Mouse (Mus musculus) myocyte (in vitro differentiated cells): ENCODE results near the gene Vps13d.

Experiments used
- E2F4 ChIP-seq: IDR thresholded peaks from one replicate; pipeline ENCODE4 v1.6.1; 2011; ENCODE audit warnings: mild to moderate bottlenecking, control low read depth, moderate library complexity; ENCODE audit not compliant: insufficient read depth
- REST ChIP-seq: IDR thresholded peaks from one replicate; pipeline ENCODE4 v1.6.1; 2011; ENCODE audit warnings: mild to moderate bottlenecking, control low read depth, moderate library complexity; ENCODE audit not compliant: insufficient read depth, insufficient read length
- TCF3 ChIP-seq: IDR thresholded peaks from one replicate; pipeline ENCODE4 v1.6.1; 2011; ENCODE audit warnings: low read depth, control low read depth; ENCODE audit not compliant: insufficient read length
- USF1 ChIP-seq: IDR thresholded peaks from one replicate; pipeline ENCODE4 v1.6.1; 2011; ENCODE audit warnings: low read depth, mild to moderate bottlenecking, control low read depth, moderate library complexity

DNA sequence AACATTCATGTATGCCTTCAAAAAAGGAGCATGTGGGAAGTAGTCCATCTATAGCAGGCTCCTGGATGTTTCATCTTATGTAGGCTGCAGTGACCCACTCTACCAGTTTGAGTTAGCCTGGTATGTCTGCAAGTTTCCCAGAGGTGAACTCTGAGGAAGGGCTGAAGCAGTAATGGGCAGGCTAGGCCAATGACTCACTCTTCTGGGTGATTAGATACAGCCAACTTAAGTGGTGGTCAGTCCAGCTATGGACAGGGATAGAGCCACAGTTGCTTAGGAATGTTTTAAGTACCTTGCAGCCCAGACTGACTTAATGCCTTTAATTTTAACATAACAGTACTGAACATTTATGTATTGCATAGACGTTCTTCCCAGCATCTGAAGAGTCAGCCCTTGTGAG is 192.1 kb downstream of the Vps13d start:
- TF ChIP-seq TCF3, result no peak
- TF ChIP-seq REST, result no peak
- no peak for TF ChIP-seq E2F4
- no peak for TF ChIP-seq USF1
